Mouse (Mus musculus) intestine, embryonic 16.5 days (tissue): ENCODE measurements at regions not wholly inside any gene's neighbourhood (a gene's known extent, or its start where the extent isn't known, plus 50 kb on each side); places are given as distances from the start of the nearest gene placed in this dataset.

ENCODE experiments used
- ATAC-seq: fragments of 200-750 bp; cut with Nextera tagmentation; 2 replicates; pipeline ENCODE4 v1.8.0; 2017; ENCODE audit warnings: moderate TSS enrichment, moderate library complexity
- H3K27ac ChIP-seq: fragments of 300-500 bp; sonication (generic); 2 replicates; pipeline ENCODE4 v1.5.1; 2014; ENCODE audit warnings: mild to moderate bottlenecking, low read length
- H3K27me3 ChIP-seq: fragments of 300-500 bp; sonication (generic); replicated peaks from 2 replicates; pipeline ENCODE4 v1.6.1; 2014; ENCODE audit warnings: low read length, control low read depth, mixed read lengths; ENCODE audit not compliant: control insufficient read depth, insufficient read depth
- H3K36me3 ChIP-seq: fragments of 300-500 bp; sonication (generic); 2 replicates; pipeline ENCODE4 v1.6.1; 2014; ENCODE audit warnings: low read length, control low read depth; ENCODE audit not compliant: control insufficient read depth, insufficient read depth
- H3K4me1 ChIP-seq: fragments of 300-500 bp; sonication (generic); 2 replicates; pipeline ENCODE4 v1.6.1; 2014; ENCODE audit warnings: low read length, control low read depth, mixed read lengths; ENCODE audit not compliant: control insufficient read depth, insufficient read depth
- H3K4me2 ChIP-seq: fragments of 300-500 bp; sonication (generic); 2 replicates; pipeline ENCODE4 v1.6.1; 2014; ENCODE audit warnings: low read depth, low read length, control low read depth
- H3K4me3 ChIP-seq: fragments of 300-500 bp; sonication (generic); 2 replicates; pipeline ENCODE4 v1.5.1; 2014; ENCODE audit warnings: mild to moderate bottlenecking, low read length
- H3K9ac ChIP-seq: fragments of 300-500 bp; sonication (generic); 2 replicates; pipeline ENCODE4 v1.6.1; 2014; ENCODE audit warnings: low read depth, low read length
- H3K9me3 ChIP-seq: fragments of 300-500 bp; sonication (generic); 2 replicates; pipeline ENCODE4 v1.6.1; 2016; ENCODE audit warnings: low read length, control low read depth; ENCODE audit not compliant: control insufficient read depth
- WGBS: fragments of 180-500 bp; shearing (Covaris S2); extraction: QIAGEN DNeasy Blood & Tissue Kit; methylation state at CpG from one replicate; pipeline ENCODE4 v1.1.7; 2014; 5-methylcytosine and 5-hydroxymethylcytosine counted together

- Histone ChIP-seq H3K4me3 (no peak overlapping the region), H3K9me3 (no peaks in the 10 kb centered on the region), H3K9ac (no peak overlapping the region), H3K4me2 (no peak overlapping the region), H3K4me1 (peaks cover 13% of the 10 kb centered on the region; the same call in 1 of the 2 replicates), H3K27ac (no peak overlapping the region), H3K27me3 (no peaks in the 10 kb centered on the region), H3K36me3 (no peaks in the 10 kb centered on the region)
- no peak for ATAC-seq
- WGBS = 57% methylated on average over 9 of the region's 9 CpGs
Measured at GRCm38 (mm10) chr2:124718985-124719384, 348.9 kb upstream of the Slc24a5 start.

GRCm38 (mm10) chr2:124719820-124720478 is 348.0 kb upstream of the Slc24a5 start:
- peaks cover 13% of the 10 kb centered on the region; the same call in 1 of the 2 replicates for H3K4me1 ChIP-seq
- no peak overlapping the region for H3K27ac ChIP-seq
- 53% methylated on average over 14 of the region's 14 CpGs for WGBS
- H3K4me2 ChIP-seq = no peak overlapping the region
- peak; percentile 67 for ATAC-seq
- H3K9ac ChIP-seq = no peak overlapping the region
- no peaks in the 10 kb centered on the region for H3K27me3 ChIP-seq
- no peak overlapping the region for H3K4me3 ChIP-seq
- H3K9me3 ChIP-seq = no peaks in the 10 kb centered on the region
- H3K36me3 ChIP-seq = no peaks in the 10 kb centered on the region

GRCm38 (mm10) chr2:124720593-124721445 is 347.1 kb upstream of the Slc24a5 start:
- H3K9ac ChIP-seq = no peak overlapping the region
- H3K4me3 ChIP-seq = no peak overlapping the region
- no peak overlapping the region for H3K27ac ChIP-seq
- no peak for ATAC-seq
- H3K36me3 ChIP-seq = no peaks in the 10 kb centered on the region
- WGBS = 75% methylated on average over 14 of the region's 14 CpGs
- H3K4me1 ChIP-seq = peaks cover 13% of the 10 kb centered on the region; the same call in 1 of the 2 replicates
- no peaks in the 10 kb centered on the region for H3K27me3 ChIP-seq
- H3K4me2 ChIP-seq = no peak overlapping the region
- H3K9me3 ChIP-seq = no peaks in the 10 kb centered on the region

- H3K4me1 ChIP-seq = peaks cover 5% of the 10 kb centered on the region; the same call in 1 of the 2 replicates
- no peak overlapping the region for H3K27ac ChIP-seq
- no peak for ATAC-seq
- H3K27me3 ChIP-seq = no peaks in the 10 kb centered on the region
- no peak overlapping the region for H3K4me3 ChIP-seq
- WGBS = 55% methylated on average over 4 of the region's 4 CpGs
- no peak overlapping the region for H3K9ac ChIP-seq
- H3K9me3 ChIP-seq = no peaks in the 10 kb centered on the region
- no peak overlapping the region for H3K4me2 ChIP-seq
- H3K36me3 ChIP-seq = no peaks in the 10 kb centered on the region
Measured at GRCm38 (mm10) chr2:124724171-124724570, 343.8 kb upstream of the Slc24a5 start.

- no peak overlapping the region for H3K4me2 ChIP-seq
- no peaks in the 10 kb centered on the region for H3K9me3 ChIP-seq
- 55% methylated on average over 5 of the region's 5 CpGs for WGBS
- no peak overlapping the region for H3K27ac ChIP-seq
- H3K4me3 ChIP-seq = no peak overlapping the region
- ATAC-seq = no peak
- no peak overlapping the region for H3K9ac ChIP-seq
- no peaks in the 10 kb centered on the region for H3K36me3 ChIP-seq
- 0 out of 2 replicates have a peak, but pooled peaks cover 2% of the 10 kb centered on the region for H3K4me1 ChIP-seq
- H3K27me3 ChIP-seq = no peaks in the 10 kb centered on the region
Measured at GRCm38 (mm10) chr2:124724827-124725480, 343.0 kb upstream of the Slc24a5 start.

GRCm38 (mm10) chr2:124727979-124728378 is 339.9 kb upstream of the Slc24a5 start:
- H3K4me1 ChIP-seq = no peaks in the 10 kb centered on the region
- WGBS = 81% methylated on average over 5 of the region's 5 CpGs
- no peak overlapping the region for H3K27ac ChIP-seq
- H3K27me3 ChIP-seq = no peaks in the 10 kb centered on the region
- H3K9me3 ChIP-seq = no peaks in the 10 kb centered on the region
- no peak overlapping the region for H3K9ac ChIP-seq
- ATAC-seq = no peak
- no peaks in the 10 kb centered on the region for H3K36me3 ChIP-seq
- H3K4me3 ChIP-seq = no peak overlapping the region
- H3K4me2 ChIP-seq = no peak overlapping the region

- Histone ChIP-seq H3K27me3 (no peaks in the 10 kb centered on the region), H3K9ac (no peak overlapping the region)
- WGBS = 81% methylated on average over 2 of the region's 2 CpGs
Measured at GRCm38 (mm10) chr2:124732593-124732992, 335.3 kb upstream of the Slc24a5 start.

GRCm38 (mm10) chr2:124740848-124741247 is 327.1 kb upstream of the Slc24a5 start:
- Histone ChIP-seq H3K4me1 (peaks cover 10% of the 10 kb centered on the region), H3K27me3 (no peaks in the 10 kb centered on the region), H3K36me3 (no peaks in the 10 kb centered on the region), H3K4me2 (no peak overlapping the region), H3K9me3 (no peaks in the 10 kb centered on the region), H3K27ac (no peak overlapping the region), H3K9ac (no peak overlapping the region), H3K4me3 (no peak overlapping the region)
- 55% methylated on average over 13 of the region's 13 CpGs for whole genome bisulfite sequencing
- ATAC-seq = no peak

More at GRCm38 (mm10) chr2:124732593-124732992, 335.3 kb upstream of the Slc24a5 start:
- no peaks in the 10 kb centered on the region for H3K36me3 ChIP-seq
- H3K4me1 ChIP-seq = no peaks in the 10 kb centered on the region
- H3K4me2 ChIP-seq = no peak overlapping the region
- no peaks in the 10 kb centered on the region for H3K9me3 ChIP-seq
- ATAC-seq = no peak
- H3K4me3 ChIP-seq = no peak overlapping the region
- H3K27ac ChIP-seq = no peak overlapping the region

GRCm38 (mm10) chr2:124742964-124743363 is 325.0 kb upstream of the Slc24a5 start:
- 67% methylated on average over 2 of the region's 2 CpGs for WGBS

More at GRCm38 (mm10) chr2:124742964-124743363, 325.0 kb upstream of the Slc24a5 start:
- no peak for ATAC-seq
- Histone ChIP-seq H3K36me3 (no peaks in the 10 kb centered on the region), H3K4me1 (peaks cover 10% of the 10 kb centered on the region), H3K27ac (no peak overlapping the region), H3K4me2 (no peak overlapping the region), H3K9me3 (no peaks in the 10 kb centered on the region), H3K27me3 (no peaks in the 10 kb centered on the region), H3K9ac (no peak overlapping the region), H3K4me3 (no peak overlapping the region)
